Mouse (Mus musculus) testis, adult 2 months (tissue): ENCODE measurements at regions not wholly inside any gene's neighbourhood (a gene's known extent, or its start where the extent isn't known, plus 50 kb on each side); places are given as distances from the start of the nearest gene placed in this dataset.

Source experiments
- CTCF ChIP-seq: fragments of 200-500 bp; IDR thresholded peaks from 2 replicates; pipeline ENCODE4 v1.5.1; 2012; ENCODE audit warnings: low read depth, mild to moderate bottlenecking, inconsistent platforms, low read length, moderate library complexity; ENCODE audit not compliant: control insufficient read depth, insufficient read depth, insufficient replicate concordance
- POLR2A ChIP-seq: fragments of 200-500 bp; IDR thresholded peaks from 2 replicates; pipeline ENCODE4 v1.6.1; 2012; ENCODE audit warnings: low read depth, mild to moderate bottlenecking, inconsistent platforms, low read length, moderate library complexity; ENCODE audit not compliant: control insufficient read depth

DNA sequence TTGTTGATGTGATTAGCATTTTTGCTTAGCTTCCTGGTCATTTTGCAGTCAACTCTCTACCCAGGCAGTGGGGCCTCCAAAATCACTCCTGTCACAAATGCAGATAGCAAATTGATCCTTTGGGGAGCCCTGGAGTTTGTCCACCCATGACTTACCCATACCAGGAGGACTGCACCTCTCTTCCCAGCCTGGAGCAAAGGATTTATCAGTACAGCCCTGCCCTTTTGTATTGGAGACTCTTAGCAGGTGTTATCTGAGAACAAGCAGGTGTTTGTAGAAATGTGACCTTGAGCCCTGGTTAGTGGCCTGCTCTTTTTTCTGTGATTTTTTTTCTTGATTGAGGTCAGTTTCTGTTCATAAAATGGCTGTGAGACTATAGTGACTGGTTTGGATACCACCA, 392.6 kb downstream of the Bcl11a start:
- TF ChIP-seq POLR2A (no peak), CTCF (no peak)
